Mouse (Mus musculus) kidney, embryonic 14.5 days (tissue): ENCODE data around the gene Map4k2. TPM values are rescaled to one million over a fixed set of nuclear protein-coding genes. Genes with fewer than 3 reads are reported as not detected.

Experiments
- ATAC-seq: fragments of 200-750 bp; cut with Nextera tagmentation; 2 replicates; pipeline ENCODE4 v1.8.0; 2017; ENCODE audit warnings: moderate number of reproducible peaks, mild to moderate bottlenecking, moderate TSS enrichment, moderate library complexity; ENCODE audit not compliant: low FRiP score, low TSS enrichment
- H3K27ac ChIP-seq: fragments of 300-500 bp; sonication (generic); 2 replicates; pipeline ENCODE4 v1.5.1; 2014; ENCODE audit warnings: low read depth, mild to moderate bottlenecking, low read length, moderate library complexity, mixed read lengths
- H3K27me3 ChIP-seq: fragments of 300-500 bp; sonication (generic); 2 replicates; pipeline ENCODE4 v1.6.1; 2014; ENCODE audit warnings: mild to moderate bottlenecking, low read length; ENCODE audit not compliant: control insufficient read depth, insufficient read depth
- H3K36me3 ChIP-seq: fragments of 300-500 bp; sonication (generic); 2 replicates; pipeline ENCODE4 v1.6.1; 2014; ENCODE audit warnings: low read length, mixed read lengths; ENCODE audit not compliant: control insufficient read depth, insufficient read depth
- H3K4me1 ChIP-seq: fragments of 300-500 bp; sonication (generic); 2 replicates; pipeline ENCODE4 v1.6.1; 2014; ENCODE audit warnings: low read length, mixed read lengths; ENCODE audit not compliant: control insufficient read depth, insufficient read depth
- H3K4me2 ChIP-seq: fragments of 300-500 bp; sonication (generic); replicated peaks from 2 replicates; pipeline ENCODE4 v1.6.1; 2014; ENCODE audit warnings: low read depth, mild to moderate bottlenecking, low read length
- H3K4me3 ChIP-seq: fragments of 300-500 bp; sonication (generic); 2 replicates; pipeline ENCODE4 v1.5.1; 2014; ENCODE audit warnings: mild to moderate bottlenecking, low read length
- H3K9ac ChIP-seq: fragments of 300-500 bp; sonication (generic); 2 replicates; pipeline ENCODE4 v1.6.1; 2014; ENCODE audit warnings: low read depth, mild to moderate bottlenecking, low read length, moderate library complexity
- H3K9me3 ChIP-seq: fragments of 300-500 bp; sonication (generic); 2 replicates; pipeline ENCODE4 v1.6.1; 2016; ENCODE audit warnings: low read length; ENCODE audit not compliant: control insufficient read depth
- whole genome bisulfite sequencing: fragments of 180-500 bp; shearing (Covaris S2); extraction: QIAGEN DNeasy Blood & Tissue Kit; methylation state at CpG from one replicate; pipeline ENCODE4 v1.1.7; 2014; 5-methylcytosine and 5-hydroxymethylcytosine counted together
- polyA plus RNA-seq: library from polyadenylated mRNA; unstranded; fragments of >200 nt; fragmentation: Nextera tagmentation; extraction: Ambion mirVana; gene quantifications from 2 replicates; pipeline ENCODE4 v1.2.1, GENCODE M21; 2014

The Map4k2 gene
- polyA plus RNA-seq, 1 experiment from 2014 or later: 12.5 TPM

DNA sequence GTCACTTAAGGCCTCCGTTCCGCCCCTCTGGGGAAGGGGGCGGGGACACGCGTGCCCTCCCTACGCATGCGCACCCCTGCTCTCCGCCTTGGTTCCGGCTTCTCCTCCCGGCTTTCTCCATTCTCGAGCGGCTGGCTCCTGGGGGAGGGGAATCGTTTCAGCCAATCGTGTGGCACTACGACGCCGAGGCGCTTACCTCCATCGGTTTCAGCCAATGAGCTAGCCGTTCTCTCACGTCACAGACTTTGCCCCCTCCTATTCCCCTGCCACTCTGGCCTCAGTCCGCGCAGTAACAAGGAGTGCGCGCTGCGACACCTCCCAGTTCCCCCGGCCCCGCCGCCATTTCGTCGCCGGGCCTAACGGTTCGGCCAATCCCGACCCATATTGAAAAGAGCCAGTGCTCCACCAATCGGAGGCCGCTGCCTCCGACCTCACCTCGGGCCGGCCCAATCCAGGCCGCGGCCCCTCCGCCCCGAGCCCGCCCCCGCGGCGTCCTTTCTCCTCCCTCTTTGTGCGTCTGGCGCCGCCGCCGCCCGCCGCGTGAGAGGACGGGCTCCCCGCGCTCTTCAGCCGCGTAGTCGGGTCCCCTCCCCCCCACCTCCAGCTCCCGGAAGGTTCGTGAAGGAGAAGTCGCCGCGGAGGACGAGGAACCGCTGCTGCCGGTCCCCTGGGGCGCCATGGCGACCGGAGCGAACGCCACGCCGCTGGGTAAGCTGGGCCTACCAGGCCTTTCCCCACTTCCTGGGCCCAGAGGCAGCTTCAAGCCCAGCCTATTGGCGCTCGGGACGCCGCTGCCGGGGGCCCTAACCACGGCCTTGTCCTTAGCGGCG, 22.7 kb downstream of the Map4k2 start, which contains the start of gene Sf1:
Gene Sf1, plus strand, starts transcription at position 280 of the 830 bp plus-strand sequence.
- Histone ChIP-seq H3K27ac (peak within 1 kb of the TSS; percentile 99), H3K9me3 (no peaks in the 10 kb centered on the region), H3K9ac (peak within 1 kb of the TSS; percentile 99), H3K36me3 (peaks cover 37% of the 10 kb centered on the region), H3K4me3 (peak within 1 kb of the TSS; percentile 99), H3K4me2 (peak within 1 kb of the TSS; percentile 85), H3K27me3 (no peaks in the 10 kb centered on the region), H3K4me1 (peaks cover 22% of the 10 kb centered on the region; the same call in 1 of the 2 replicates)
- WGBS: under 1% methylated on average over 83 of the region's 85 CpGs
- peak; percentile 98 for ATAC-seq

DNA sequence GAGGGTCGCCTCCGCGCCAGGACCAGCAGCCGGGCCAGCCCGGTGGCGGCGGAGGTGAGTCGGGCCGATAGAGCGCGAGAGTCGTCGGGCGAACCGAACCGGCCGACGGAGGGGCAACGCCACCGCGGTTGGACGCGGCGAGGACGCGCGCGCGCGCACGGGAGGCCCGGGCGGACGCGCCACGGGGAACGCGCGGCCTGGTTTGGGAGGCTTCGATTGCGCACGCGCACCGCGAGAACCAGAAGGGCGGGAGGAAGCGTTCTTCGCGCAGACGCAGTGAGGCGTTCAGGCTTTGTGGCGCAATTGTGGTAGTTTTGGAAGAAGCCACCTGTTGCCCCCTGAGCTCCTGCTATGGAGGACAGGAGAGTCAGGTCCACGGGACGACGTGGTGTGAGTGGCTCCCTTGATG, 23.4 kb downstream of the Map4k2 start:
- H3K36me3 ChIP-seq: peaks cover 44% of the 10 kb centered on the region
- peak overlapping the region; percentile 99 for H3K9ac ChIP-seq
- peak overlapping the region; percentile 99 for H3K4me3 ChIP-seq
- WGBS: under 1% methylated on average over 46 of the region's 55 CpGs
- H3K4me2 ChIP-seq: peak overlapping the region; percentile 85
- peaks cover 22% of the 10 kb centered on the region; the same call in 1 of the 2 replicates for H3K4me1 ChIP-seq
- ATAC-seq: 0 out of 2 replicates have a peak, but pooled peaks have one; percentile 7
- no peaks in the 10 kb centered on the region for H3K9me3 ChIP-seq
- peak overlapping the region; percentile 99 for H3K27ac ChIP-seq
- no peaks in the 10 kb centered on the region for H3K27me3 ChIP-seq

DNA sequence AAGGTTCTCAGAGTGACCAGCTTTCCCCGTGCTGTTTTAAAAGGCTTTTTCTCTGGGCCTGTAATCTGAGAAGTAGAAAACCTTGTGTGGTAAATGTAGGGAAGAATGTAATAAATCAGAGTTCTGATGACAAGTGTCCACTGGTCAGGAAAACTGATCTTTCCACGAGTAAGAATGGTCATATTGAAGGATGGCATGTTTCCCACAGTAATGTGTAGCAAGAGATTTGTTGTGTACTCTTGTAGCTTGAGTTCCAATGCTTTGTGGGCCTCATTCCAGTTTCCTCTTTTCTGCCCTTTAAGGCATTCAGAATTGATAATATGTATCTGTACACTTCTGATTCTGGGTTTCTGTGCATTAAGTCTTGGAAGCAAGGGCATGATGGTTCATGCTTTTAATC, 23.9 kb downstream of the Map4k2 start:
- Histone ChIP-seq H3K9ac (peak overlapping the region; percentile 99), H3K27me3 (no peaks in the 10 kb centered on the region), H3K9me3 (no peaks in the 10 kb centered on the region), H3K36me3 (peaks cover 50% of the 10 kb centered on the region), H3K27ac (0 out of 2 replicates have a peak overlapping the region, but pooled peaks have one; percentile 99), H3K4me3 (peak overlapping the region; percentile 99), H3K4me2 (peak overlapping the region; percentile 85), H3K4me1 (peaks cover 22% of the 10 kb centered on the region; the same call in 1 of the 2 replicates)
- 2% methylated on average over 2 of the region's 2 CpGs for WGBS
- ATAC-seq: no peak

DNA sequence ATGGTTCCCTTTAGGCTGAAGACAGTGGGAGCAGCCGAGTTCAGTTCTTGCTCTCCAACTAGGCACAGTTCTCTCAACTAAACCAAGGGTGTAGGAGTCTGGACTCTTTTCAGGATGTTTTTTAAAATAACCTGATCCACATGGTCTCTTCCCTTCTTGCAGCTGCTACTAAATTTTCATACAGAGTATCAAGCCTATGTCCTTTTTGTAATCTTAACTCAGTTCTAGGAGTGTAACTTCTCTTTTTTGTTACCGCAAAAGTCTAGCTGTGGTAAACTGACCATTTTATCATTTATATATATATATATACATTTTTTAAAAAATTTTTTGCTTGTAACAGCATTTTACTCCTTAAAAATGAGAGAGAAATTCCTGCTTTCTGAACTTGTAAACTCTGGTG, 29.2 kb downstream of the Map4k2 start:
- Histone ChIP-seq H3K4me3 (no peak overlapping the region), H3K9ac (no peak overlapping the region), H3K4me1 (peaks cover 14% of the 10 kb centered on the region; the same call in 1 of the 2 replicates), H3K27me3 (no peaks in the 10 kb centered on the region), H3K4me2 (no peak overlapping the region), H3K27ac (no peak overlapping the region), H3K9me3 (no peaks in the 10 kb centered on the region), H3K36me3 (peaks cover 98% of the 10 kb centered on the region)
- no peak for ATAC-seq
- WGBS: 90% methylated on average over 2 of the region's 2 CpGs

DNA sequence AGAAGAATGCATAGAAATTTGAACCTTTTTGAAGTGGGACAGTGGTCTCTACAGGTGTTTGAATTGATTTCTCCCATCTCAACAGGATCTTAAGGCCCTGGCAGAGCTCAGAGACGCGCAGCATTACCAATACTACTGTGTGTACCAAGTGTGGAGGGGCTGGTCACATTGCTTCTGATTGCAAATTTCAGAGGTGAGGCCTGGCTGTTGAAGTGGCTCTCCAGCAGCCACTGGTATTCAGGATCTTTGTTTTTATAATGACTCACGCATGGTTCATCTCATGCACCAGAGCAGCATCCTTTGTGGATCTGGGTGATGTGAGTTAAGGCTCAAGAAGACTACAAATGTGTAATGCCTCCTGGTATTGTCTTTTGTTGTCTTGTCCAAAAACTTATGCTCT, 31.5 kb downstream of the Map4k2 start:
- H3K9ac ChIP-seq: no peak overlapping the region
- no peaks in the 10 kb centered on the region for H3K9me3 ChIP-seq
- H3K4me1 ChIP-seq: peaks cover under 1% of the 10 kb centered on the region; the same call in 1 of the 2 replicates
- WGBS: 93% methylated on average over 3 of the region's 3 CpGs
- no peak overlapping the region for H3K27ac ChIP-seq
- peaks cover 100% of the 10 kb centered on the region for H3K36me3 ChIP-seq
- ATAC-seq: no peak
- H3K4me3 ChIP-seq: no peak overlapping the region
- no peak overlapping the region for H3K4me2 ChIP-seq
- no peaks in the 10 kb centered on the region for H3K27me3 ChIP-seq

DNA sequence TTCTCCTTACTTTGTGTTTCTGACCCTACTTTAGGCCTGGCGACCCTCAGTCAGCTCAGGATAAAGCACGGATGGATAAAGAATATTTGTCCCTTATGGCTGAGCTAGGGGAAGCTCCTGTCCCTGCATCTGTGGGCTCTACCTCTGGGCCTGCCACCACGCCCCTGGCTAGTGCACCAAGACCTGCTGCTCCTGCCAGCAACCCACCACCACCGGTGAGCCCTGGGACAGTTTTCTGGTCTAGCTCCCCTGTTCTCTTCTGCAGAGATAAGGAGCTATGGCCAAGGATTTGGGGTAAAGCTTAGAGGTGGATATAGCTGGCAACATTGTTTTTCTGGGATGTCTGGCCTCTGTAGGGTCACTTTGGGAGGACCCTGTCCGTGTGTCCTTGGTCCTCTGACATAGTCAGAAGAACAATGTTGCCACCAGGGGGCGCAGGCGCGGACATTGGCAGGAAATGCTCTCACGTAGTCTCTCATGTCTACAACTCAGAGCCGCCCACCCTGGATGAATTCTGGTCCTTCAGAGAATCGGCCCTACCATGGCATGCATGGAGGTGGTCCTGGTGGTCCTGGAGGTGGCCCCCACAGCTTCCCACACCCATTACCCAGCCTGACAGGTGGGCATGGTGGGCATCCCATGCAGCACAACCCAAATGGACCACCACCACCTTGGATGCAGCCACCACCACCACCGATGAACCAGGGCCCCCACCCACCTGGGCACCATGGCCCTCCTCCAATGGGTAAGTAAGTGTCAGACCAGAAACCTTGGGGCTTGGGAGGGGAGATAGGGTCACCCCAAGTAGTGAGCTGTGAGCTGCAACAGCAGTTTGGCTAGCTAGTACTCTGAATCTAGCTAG, 32.8 kb downstream of the Map4k2 start:
- 66% methylated on average over 12 of the region's 12 CpGs for WGBS
- H3K4me3 ChIP-seq: no peak overlapping the region
- peaks cover 100% of the 10 kb centered on the region for H3K36me3 ChIP-seq
- H3K4me2 ChIP-seq: no peak overlapping the region
- peak; percentile 47 for ATAC-seq
- no peak overlapping the region for H3K9ac ChIP-seq
- H3K27me3 ChIP-seq: no peaks in the 10 kb centered on the region
- H3K4me1 ChIP-seq: no peaks in the 10 kb centered on the region
- no peak overlapping the region for H3K27ac ChIP-seq
- H3K9me3 ChIP-seq: no peaks in the 10 kb centered on the region

DNA sequence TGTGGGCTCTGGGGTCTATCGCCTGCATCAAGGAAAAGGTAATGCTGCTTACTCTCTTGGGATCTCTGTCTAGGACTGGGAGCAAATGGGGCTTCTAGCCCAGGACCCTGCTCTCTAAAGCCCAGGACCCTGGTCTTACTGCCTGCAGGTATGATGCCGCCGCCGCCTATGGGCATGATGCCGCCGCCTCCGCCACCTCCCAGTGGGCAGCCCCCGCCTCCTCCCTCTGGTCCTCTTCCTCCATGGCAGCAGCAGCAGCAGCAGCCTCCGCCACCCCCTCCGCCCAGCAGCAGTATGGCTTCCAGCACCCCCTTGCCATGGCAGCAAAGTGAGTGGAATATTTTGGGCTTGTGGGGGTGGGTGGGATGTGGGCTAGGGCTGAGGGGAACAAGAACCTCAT, 33.6 kb downstream of the Map4k2 start:
- WGBS: 98% methylated on average over 9 of the region's 10 CpGs
- H3K4me3 ChIP-seq: no peak overlapping the region
- H3K4me2 ChIP-seq: no peak overlapping the region
- no peak overlapping the region for H3K9ac ChIP-seq
- H3K27ac ChIP-seq: no peak overlapping the region
- H3K9me3 ChIP-seq: no peaks in the 10 kb centered on the region
- ATAC-seq: no peak
- no peaks in the 10 kb centered on the region for H3K4me1 ChIP-seq
- peaks cover 98% of the 10 kb centered on the region for H3K36me3 ChIP-seq
- H3K27me3 ChIP-seq: no peaks in the 10 kb centered on the region

DNA sequence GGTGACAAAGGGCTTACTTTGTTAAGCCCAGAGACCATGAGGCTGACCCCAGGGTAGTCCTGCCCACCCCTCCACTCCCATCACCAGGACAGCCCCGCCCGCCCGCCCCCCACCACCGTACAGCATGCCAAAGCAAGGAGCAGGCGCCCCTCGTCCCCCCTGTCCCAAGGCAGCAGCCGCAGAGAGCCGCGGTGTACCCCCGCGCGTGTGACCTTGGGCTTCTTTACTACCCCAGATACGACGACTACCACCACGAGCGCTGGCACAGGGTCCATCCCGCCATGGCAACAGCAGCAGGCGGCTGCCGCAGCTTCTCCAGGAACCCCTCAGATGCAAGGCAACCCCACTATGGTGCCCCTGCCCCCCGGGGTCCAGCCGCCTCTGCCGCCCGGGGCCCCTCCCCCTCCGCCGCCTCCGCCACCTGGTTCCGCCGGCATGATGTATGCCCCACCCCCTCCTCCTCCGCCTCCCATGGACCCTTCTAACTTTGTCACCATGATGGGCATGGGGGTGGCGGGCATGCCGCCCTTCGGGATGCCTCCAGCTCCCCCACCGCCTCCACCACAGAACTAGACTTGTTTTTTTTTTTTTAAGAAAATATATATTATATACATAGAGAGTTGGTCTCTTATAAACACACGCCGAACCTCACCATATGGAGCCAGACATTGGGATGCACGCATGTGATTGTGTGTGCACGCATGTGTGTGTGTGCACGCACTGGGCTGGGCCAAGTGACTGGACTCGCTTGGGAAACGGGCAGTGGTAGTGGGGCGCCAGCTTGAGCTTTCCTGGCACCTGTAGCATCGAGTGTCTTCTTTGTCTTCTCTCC, 34.7 kb downstream of the Map4k2 start:
- no peak overlapping the region for H3K4me2 ChIP-seq
- H3K4me1 ChIP-seq: no peaks in the 10 kb centered on the region
- peaks cover 90% of the 10 kb centered on the region for H3K36me3 ChIP-seq
- no peaks in the 10 kb centered on the region for H3K27me3 ChIP-seq
- no peak overlapping the region for H3K9ac ChIP-seq
- no peak overlapping the region for H3K27ac ChIP-seq
- H3K9me3 ChIP-seq: no peaks in the 10 kb centered on the region
- H3K4me3 ChIP-seq: no peak overlapping the region
- 92% methylated on average over 37 of the region's 42 CpGs for WGBS
- no peak for ATAC-seq
